Mouse (Mus musculus) ES-E14 (cell line): ENCODE measurements around the gene Baiap2l2.

Experiments
- HCFC1 ChIP-seq: IDR thresholded peaks from 2 replicates; pipeline ENCODE4 v1.6.1; 2012; ENCODE audit warnings: low read length, inconsistent platforms, borderline replicate concordance; ENCODE audit not compliant: insufficient read depth
- MAFK ChIP-seq: IDR thresholded peaks from 2 replicates; pipeline ENCODE4 v1.6.1; 2014; ENCODE audit warnings: mild to moderate bottlenecking, low read depth, low read length, inconsistent platforms; ENCODE audit not compliant: insufficient read depth
- ZC3H11A ChIP-seq: IDR thresholded peaks from 2 replicates; pipeline ENCODE4 v1.6.1; 2012; ENCODE audit warnings: low read depth, mild to moderate bottlenecking, inconsistent platforms, low read length, borderline replicate concordance

GRCm38 (mm10) chr15:79263726-79264125, 21.6 kb downstream of the Baiap2l2 start:
- no peak for TF ChIP-seq ZC3H11A
- TF ChIP-seq HCFC1, result no peak
- no peak for TF ChIP-seq MAFK
